Mouse (Mus musculus) gastrocnemius, postnatal 10 days (tissue): ENCODE data around the gene Cbx2. TPM values are rescaled to one million over a fixed set of nuclear protein-coding genes. Genes with fewer than 3 reads are reported as not detected.

ENCODE experiments used
- DNase-seq: peaks from one replicate; pipeline ENCODE4 v3.0.0; 2021; ENCODE audit warnings: mixed read lengths
- total RNA-seq, 2 experiments: library from RNA; stranded (reverse); gene quantifications; 2 replicates each; pipeline ENCODE4 v1.2.3; 2021

Cbx2 gene
- total RNA-seq, 2 experiments from 2014 or later, result 2.3 to 3.0 TPM

- DNase-seq, result no peak
These were observed 35.6 kb downstream of the Cbx2 start for GRCm38 (mm10) chr11:119058041-119058995.

GRCm38 (mm10) chr11:119059256-119059655, 36.5 kb downstream of the Cbx2 start:
- DNase-seq, result no peak

GRCm38 (mm10) chr11:119066841-119067240, 44.1 kb downstream of the Cbx2 start:
- DNase-seq, result no peak

GRCm38 (mm10) chr11:119072239-119072638, 49.5 kb downstream of the Cbx2 start:
- DNase-seq, result no peak

GRCm38 (mm10) chr11:119072986-119073385, 50.2 kb downstream of the Cbx2 start:
- no peak for DNase-seq

GRCm38 (mm10) chr11:119073876-119074433, 51.2 kb downstream of the Cbx2 start:
- DNase-seq, result no peak

- no peak for DNase-seq
These were observed 53.0 kb downstream of the Cbx2 start for GRCm38 (mm10) chr11:119075805-119076204.

GRCm38 (mm10) chr11:119077755-119078154, 55.0 kb downstream of the Cbx2 start:
- DNase-seq, result no peak

- no peak for DNase-seq
These were observed 56.1 kb downstream of the Cbx2 start for GRCm38 (mm10) chr11:119078691-119079444.

GRCm38 (mm10) chr11:119079445-119079837, 56.7 kb downstream of the Cbx2 start:
- no peak for DNase-seq

GRCm38 (mm10) chr11:119080461-119081147, 57.8 kb downstream of the Cbx2 start:
- DNase-seq, result no peak

Other genes starting within 250 kb of the Cbx2 start
- gene Rbfox3, start 111.4 kb upstream of the Cbx2 start, total RNA-seq, result under 1 TPM; 0.26 to 0.63 TPM
- not detected for gene Enpp7, start 34.8 kb upstream of the Cbx2 start, total RNA-seq
- gene Cbx8, start 18.0 kb downstream of the Cbx2 start, total RNA-seq, result 1 to 10 TPM; 2.3 to 4.7 TPM
- 1 to 10 TPM; 6.2 to 9.1 TPM for gene Cbx4, start 63.3 kb downstream of the Cbx2 start, total RNA-seq
- gene Tbc1d16, start 205.5 kb downstream of the Cbx2 start, total RNA-seq, result 10 to 100 TPM; 17.0 to 17.8 TPM
- under 1 TPM in 1 of 2 experiments, not detected in 1; 0.31 TPM for gene Ccdc40, start 205.6 kb downstream of the Cbx2 start, total RNA-seq
- 10 to 100 TPM; 67.7 to 78.6 TPM for gene Gaa, start 244.9 kb downstream of the Cbx2 start, total RNA-seq